Mouse (Mus musculus): ENCODE measurements around the gene Dapk1. TPM values are rescaled to one million over a fixed set of nuclear protein-coding genes. Genes with fewer than 3 reads are reported as not detected.

The Dapk1 gene
- polyA plus RNA-seq, 1 experiment = 13.2 TPM

- Histone ChIP-seq H3K27ac (replicated peaks; ENCODE audit: low read depth, low read length) (no peak overlapping the region), H3K4me1 (ENCODE audit: control insufficient read depth, insufficient read depth, insufficient read length, low read length) (peaks cover 3% of the 10 kb centered on the region; the same call in 1 of the 2 replicates), H3K4me3 (ENCODE audit: insufficient read depth, low read depth, low read length) (no peak overlapping the region)
These were observed 111.8 kb downstream of the Dapk1 start for GRCm38 (mm10) chr13:60713537-60713936.

GRCm38 (mm10) chr13:60716107-60716506, 114.4 kb downstream of the Dapk1 start:
- H3K4me1 ChIP-seq (ENCODE audit: control insufficient read depth, insufficient read depth, insufficient read length, low read length) = no peaks in the 10 kb centered on the region
- no peak overlapping the region for H3K4me3 ChIP-seq (ENCODE audit: insufficient read depth, low read depth, low read length)
- no peak overlapping the region for H3K27ac ChIP-seq (replicated peaks; ENCODE audit: low read depth, low read length)

GRCm38 (mm10) chr13:60717421-60717820, 115.7 kb downstream of the Dapk1 start:
- no peak overlapping the region for H3K27ac ChIP-seq (replicated peaks; ENCODE audit: low read depth, low read length)
- H3K4me1 ChIP-seq (ENCODE audit: control insufficient read depth, insufficient read depth, insufficient read length, low read length) = no peaks in the 10 kb centered on the region
- no peak overlapping the region for H3K4me3 ChIP-seq (ENCODE audit: insufficient read depth, low read depth, low read length)

- Histone ChIP-seq H3K27ac (replicated peaks; ENCODE audit: low read depth, low read length) (no peak overlapping the region), H3K4me3 (ENCODE audit: insufficient read depth, low read depth, low read length) (no peak overlapping the region), H3K4me1 (ENCODE audit: control insufficient read depth, insufficient read depth, insufficient read length, low read length) (no peaks in the 10 kb centered on the region)
These were observed 117.8 kb downstream of the Dapk1 start for GRCm38 (mm10) chr13:60719581-60719980.

- no peak overlapping the region for H3K4me3 ChIP-seq (ENCODE audit: insufficient read depth, low read depth, low read length)
- H3K27ac ChIP-seq (replicated peaks; ENCODE audit: low read depth, low read length) = no peak overlapping the region
- H3K4me1 ChIP-seq (ENCODE audit: control insufficient read depth, insufficient read depth, insufficient read length, low read length) = no peaks in the 10 kb centered on the region
These were observed 121.0 kb downstream of the Dapk1 start for GRCm38 (mm10) chr13:60722763-60723162.

GRCm38 (mm10) chr13:60728276-60729054, 126.7 kb downstream of the Dapk1 start:
- no peaks in the 10 kb centered on the region for H3K4me1 ChIP-seq (ENCODE audit: control insufficient read depth, insufficient read depth, insufficient read length, low read length)
- no peak overlapping the region for H3K27ac ChIP-seq (replicated peaks; ENCODE audit: low read depth, low read length)
- no peak overlapping the region for H3K4me3 ChIP-seq (ENCODE audit: insufficient read depth, low read depth, low read length)

GRCm38 (mm10) chr13:60729055-60729402, 127.3 kb downstream of the Dapk1 start:
- Histone ChIP-seq H3K4me1 (ENCODE audit: control insufficient read depth, insufficient read depth, insufficient read length, low read length) (no peaks in the 10 kb centered on the region), H3K4me3 (ENCODE audit: insufficient read depth, low read depth, low read length) (no peak overlapping the region), H3K27ac (replicated peaks; ENCODE audit: low read depth, low read length) (no peak overlapping the region)

GRCm38 (mm10) chr13:60730587-60730986, 128.8 kb downstream of the Dapk1 start:
- no peak overlapping the region for H3K4me3 ChIP-seq (ENCODE audit: insufficient read depth, low read depth, low read length)
- H3K27ac ChIP-seq (replicated peaks; ENCODE audit: low read depth, low read length) = no peak overlapping the region
- H3K4me1 ChIP-seq (ENCODE audit: control insufficient read depth, insufficient read depth, insufficient read length, low read length) = no peaks in the 10 kb centered on the region

GRCm38 (mm10) chr13:60731001-60731400, 129.3 kb downstream of the Dapk1 start:
- Histone ChIP-seq H3K27ac (replicated peaks; ENCODE audit: low read depth, low read length) (no peak overlapping the region), H3K4me1 (ENCODE audit: control insufficient read depth, insufficient read depth, insufficient read length, low read length) (no peaks in the 10 kb centered on the region), H3K4me3 (ENCODE audit: insufficient read depth, low read depth, low read length) (no peak overlapping the region)

GRCm38 (mm10) chr13:60735306-60735705, 133.6 kb downstream of the Dapk1 start:
- Histone ChIP-seq H3K27ac (replicated peaks; ENCODE audit: low read depth, low read length) (no peak overlapping the region), H3K4me3 (ENCODE audit: insufficient read depth, low read depth, low read length) (no peak overlapping the region), H3K4me1 (ENCODE audit: control insufficient read depth, insufficient read depth, insufficient read length, low read length) (no peaks in the 10 kb centered on the region)

GRCm38 (mm10) chr13:60736421-60737105, 134.8 kb downstream of the Dapk1 start:
- Histone ChIP-seq H3K27ac (replicated peaks; ENCODE audit: low read depth, low read length) (no peak overlapping the region), H3K4me1 (ENCODE audit: control insufficient read depth, insufficient read depth, insufficient read length, low read length) (no peaks in the 10 kb centered on the region), H3K4me3 (ENCODE audit: insufficient read depth, low read depth, low read length) (no peak overlapping the region)

- peak overlapping the region; percentile 55 for H3K27ac ChIP-seq (replicated peaks; ENCODE audit: low read depth, low read length)
- peak overlapping the region; percentile 31; the same call in 1 of the 2 replicates for H3K4me3 ChIP-seq (ENCODE audit: insufficient read depth, low read depth, low read length)
- no peaks in the 10 kb centered on the region for H3K4me1 ChIP-seq (ENCODE audit: control insufficient read depth, insufficient read depth, insufficient read length, low read length)
These were observed 136.0 kb downstream of the Dapk1 start for GRCm38 (mm10) chr13:60737632-60738324.

GRCm38 (mm10) chr13:60738429-60738828, 136.7 kb downstream of the Dapk1 start:
- peak overlapping the region; percentile 54 for H3K27ac ChIP-seq (replicated peaks; ENCODE audit: low read depth, low read length)
- peak overlapping the region; percentile 31; the same call in 1 of the 2 replicates for H3K4me3 ChIP-seq (ENCODE audit: insufficient read depth, low read depth, low read length)
- H3K4me1 ChIP-seq (ENCODE audit: control insufficient read depth, insufficient read depth, insufficient read length, low read length) = no peaks in the 10 kb centered on the region

GRCm38 (mm10) chr13:60740248-60740647, 138.5 kb downstream of the Dapk1 start:
- no peaks in the 10 kb centered on the region for H3K4me1 ChIP-seq (ENCODE audit: control insufficient read depth, insufficient read depth, insufficient read length, low read length)
- H3K4me3 ChIP-seq (ENCODE audit: insufficient read depth, low read depth, low read length) = no peak overlapping the region
- no peak overlapping the region for H3K27ac ChIP-seq (replicated peaks; ENCODE audit: low read depth, low read length)

- Histone ChIP-seq H3K27ac (replicated peaks; ENCODE audit: low read depth, low read length) (no peak overlapping the region), H3K4me1 (ENCODE audit: control insufficient read depth, insufficient read depth, insufficient read length, low read length) (no peaks in the 10 kb centered on the region)
These were observed 140.9 kb downstream of the Dapk1 start for GRCm38 (mm10) chr13:60742611-60743010.

More at GRCm38 (mm10) chr13:60742611-60743010, 140.9 kb downstream of the Dapk1 start:
- H3K4me3 ChIP-seq (ENCODE audit: insufficient read depth, low read depth, low read length) = no peak overlapping the region

All from brown adipose tissue, adult 24 weeks (tissue).